Mouse (Mus musculus) layer of hippocampus, adult 9-11 months (tissue): ENCODE measurements at regions not wholly inside any gene's neighbourhood (a gene's known extent, or its start where the extent isn't known, plus 50 kb on each side); places are given as distances from the start of the nearest gene placed in this dataset.
"Not testable (repeated sequence)": the region's sequence is repeated elsewhere in the genome, so short reads cannot be mapped to it uniquely, and the experiment has no call there.

Source experiments
- DNase-seq: peaks from one replicate; pipeline ENCODE4 v3.0.0; 2022

- DNase-seq: peak; percentile 59
Observed at GRCm38 (mm10) chr8:88064414-88065110, 54.0 kb upstream of the Cnep1r1 start.

- not testable (repeated sequence) for DNase-seq
Observed at GRCm38 (mm10) chr8:88059107-88059506, 59.5 kb upstream of the Cnep1r1 start.

- DNase-seq: no peak
Observed at GRCm38 (mm10) chr8:88057686-88058234, 60.8 kb upstream of the Cnep1r1 start.

- DNase-seq: no peak
Observed at GRCm38 (mm10) chr8:88050651-88051050, 67.9 kb upstream of the Cnep1r1 start.

GRCm38 (mm10) chr8:88049091-88049490, 69.5 kb upstream of the Cnep1r1 start:
- DNase-seq: no peak

GRCm38 (mm10) chr8:88045995-88046394, 72.6 kb upstream of the Cnep1r1 start:
- DNase-seq: no peak

GRCm38 (mm10) chr8:88039286-88039685, 79.3 kb upstream of the Cnep1r1 start:
- DNase-seq: no peak

- DNase-seq: no peak
Observed at GRCm38 (mm10) chr8:88037994-88038393, 78.6 kb upstream of the Zfp423 start.

GRCm38 (mm10) chr8:88033054-88033453, 73.7 kb upstream of the Zfp423 start:
- no peak for DNase-seq

- no peak for DNase-seq
Observed at GRCm38 (mm10) chr8:88024496-88024895, 65.1 kb upstream of the Zfp423 start.

GRCm38 (mm10) chr8:88023423-88023822, 64.0 kb upstream of the Zfp423 start:
- no peak for DNase-seq

- no peak for DNase-seq
Observed at GRCm38 (mm10) chr8:88022776-88023385, 63.5 kb upstream of the Zfp423 start.

- DNase-seq: no peak
Observed at GRCm38 (mm10) chr8:88019243-88020115, 60.1 kb upstream of the Zfp423 start.

- DNase-seq: no peak
Observed at GRCm38 (mm10) chr8:88018494-88018893, 59.1 kb upstream of the Zfp423 start.

GRCm38 (mm10) chr8:88012177-88012825, 52.9 kb upstream of the Zfp423 start:
- no peak for DNase-seq

- peak; percentile 29 for DNase-seq
Observed at GRCm38 (mm10) chr8:88010566-88010965, 51.2 kb upstream of the Zfp423 start.

- no peak for DNase-seq
Observed at GRCm38 (mm10) chr8:88009878-88010277, 50.5 kb upstream of the Zfp423 start.
